Mouse (Mus musculus) megakaryocyte, embryonic 14.5 days (primary cell): ENCODE measurements around the gene Cnih3.

Experiments used
- FLI1 ChIP-seq: IDR thresholded peaks from 2 replicates; pipeline ENCODE4 v1.6.1; 2012; ENCODE audit warnings: low read length, inconsistent platforms, mixed read lengths
- GATA1 ChIP-seq: IDR thresholded peaks from 3 replicates; pipeline ENCODE4 v1.6.1; 2012; ENCODE audit warnings: mixed read lengths, low read length, inconsistent platforms, borderline replicate concordance

- TF ChIP-seq GATA1 (no peak), FLI1 (no peak)
Observed at GRCm38 (mm10) chr1:181445041-181445440, 92.6 kb downstream of the Cnih3 start.
